Comparison of ENCODE assay signal across 9 mouse cellular contexts in genomic region chr15:3581337-3581736, GRCm38 (mm10). TPM values are rescaled to one million over a fixed set of nuclear protein-coding genes. Genes with fewer than 3 reads are reported as not detected.
DNase-seq lines count a peak whose midpoint lies in the region; ATAC-seq lines count a peak whose summit lies in the region.
"Had no signal": no experiment of that assay in that cellular context is flagged by ENCODE, and none has a peak within 500 bp of the region (broad histone marks: within the 10 kb centered on the region; RNA-seq: fewer than 3 reads in every experiment).

No protein-coding gene starts in this region.

- H3K27me3 ChIP-seq in heart, embryonic 10.5 days (ENCODE audit: insufficient read depth, poor library complexity, severe bottlenecking) = no peaks in the 10 kb centered on the region
- no peaks in the 10 kb centered on the region for H3K27me3 ChIP-seq in embryonic facial prominence, embryonic 15.5 days
- no peaks in the 10 kb centered on the region for H3K27me3 ChIP-seq in kidney, embryonic 16.5 days (ENCODE audit: insufficient read depth, low read length)
- H3K27me3 ChIP-seq in midbrain, embryonic 15.5 days (replicated peaks) = no peaks in the 10 kb centered on the region
- H3K27me3 ChIP-seq: CH12.LX had no signal

- H3K36me3 ChIP-seq in heart, embryonic 10.5 days = no peaks in the 10 kb centered on the region
- no peaks in the 10 kb centered on the region for H3K36me3 ChIP-seq in embryonic facial prominence, embryonic 15.5 days
- H3K36me3 ChIP-seq in kidney, embryonic 16.5 days (ENCODE audit: insufficient read depth, low read length) = no peaks in the 10 kb centered on the region
- H3K36me3 ChIP-seq in midbrain, embryonic 15.5 days (replicated peaks) = no peaks in the 10 kb centered on the region

- no peak for DNase-seq in heart, embryonic 10.5 days (ENCODE audit: low spot score)
- DNase-seq in heart, adult 9 months (ENCODE audit: low spot score in 2 of 2) = no peak
- no peak for DNase-seq in testis, postnatal 10 days (ENCODE audit: low spot score)
- DNase-seq in right cerebral cortex, adult 18-20 months = no peak

- H3K4me2 ChIP-seq in embryonic facial prominence, embryonic 15.5 days (replicated peaks) = peak overlapping the region; percentile 72
- peak overlapping the region; percentile 76 for H3K4me2 ChIP-seq in kidney, embryonic 16.5 days (replicated peaks; ENCODE audit: low read depth, low read length)
- peak overlapping the region; percentile 68 for H3K4me2 ChIP-seq in midbrain, embryonic 15.5 days

- H3K9me3 ChIP-seq in heart, embryonic 10.5 days = no peaks in the 10 kb centered on the region
- no peaks in the 10 kb centered on the region for H3K9me3 ChIP-seq in embryonic facial prominence, embryonic 15.5 days (replicated peaks)
- H3K9me3 ChIP-seq in kidney, embryonic 16.5 days (ENCODE audit: low read length) = no peaks in the 10 kb centered on the region
- H3K9me3 ChIP-seq in midbrain, embryonic 15.5 days = no peaks in the 10 kb centered on the region

- H3K27ac ChIP-seq in heart, embryonic 10.5 days = peak overlapping the region; percentile 87
- peak overlapping the region; percentile 87; the same call in 1 of the 2 replicates for H3K27ac ChIP-seq in embryonic facial prominence, embryonic 15.5 days (replicated peaks)
- H3K27ac ChIP-seq in kidney, embryonic 16.5 days (ENCODE audit: low read length) = peak overlapping the region; percentile 92; the same call in 1 of the 2 replicates
- no peak overlapping the region for H3K27ac ChIP-seq in midbrain, embryonic 15.5 days

- WGBS in heart, embryonic 10.5 days = 11% methylated on average over 3 of the region's 3 CpGs
- WGBS in embryonic facial prominence, embryonic 15.5 days = 14% methylated on average over 3 of the region's 3 CpGs
- whole genome bisulfite sequencing in kidney, embryonic 16.5 days = 17% methylated on average over 3 of the region's 3 CpGs
- 40% methylated on average over 3 of the region's 3 CpGs for WGBS in midbrain, embryonic 15.5 days

- H3K9ac ChIP-seq in embryonic facial prominence, embryonic 15.5 days = peak overlapping the region; percentile 58; the same call in 1 of the 2 replicates
- peak overlapping the region; percentile 79 for H3K9ac ChIP-seq in kidney, embryonic 16.5 days (replicated peaks; ENCODE audit: low read length)
- no peak overlapping the region for H3K9ac ChIP-seq in midbrain, embryonic 15.5 days

- ATAC-seq in embryonic facial prominence, embryonic 15.5 days (ENCODE audit: insufficient number of reproducible peaks, low FRiP score, low TSS enrichment, low read depth) = no peak
- ATAC-seq in kidney, embryonic 16.5 days (ENCODE audit: low FRiP score, low TSS enrichment) = no peak
- no peak for ATAC-seq in midbrain, embryonic 15.5 days (replicated peaks)
- ATAC-seq in megakaryocyte progenitor cell, adult 5-6 weeks (replicated peaks; ENCODE audit: poor library complexity) = no peak

- H3K4me3 ChIP-seq in heart, embryonic 10.5 days = peak overlapping the region; percentile 73
- peak overlapping the region; percentile 77 for H3K4me3 ChIP-seq in embryonic facial prominence, embryonic 15.5 days (replicated peaks)
- H3K4me3 ChIP-seq in kidney, embryonic 16.5 days (ENCODE audit: low read length) = peak overlapping the region; percentile 87
- 0 out of 2 replicates have a peak overlapping the region, but pooled peaks have one; percentile 65 for H3K4me3 ChIP-seq in midbrain, embryonic 15.5 days

- H3K4me1 ChIP-seq in heart, embryonic 10.5 days = peaks cover 24% of the 10 kb centered on the region
- peaks cover 16% of the 10 kb centered on the region for H3K4me1 ChIP-seq in embryonic facial prominence, embryonic 15.5 days
- H3K4me1 ChIP-seq in kidney, embryonic 16.5 days (ENCODE audit: insufficient read depth, low read length) = peaks cover 20% of the 10 kb centered on the region
- H3K4me1 ChIP-seq in midbrain, embryonic 15.5 days = 0 out of 2 replicates have a peak, but pooled peaks cover 6% of the 10 kb centered on the region

RNA-seq across cellular contexts. Expression of gene Ghr, which starts 2.0 kb away (rescaled TPM):
- polyA plus RNA-seq in heart, embryonic 10.5 days (2016; fragmentation: Nextera tagmentation; extraction: Ambion mirVana) = 45.1 and 46.9 TPM in 2 replicates
- polyA plus RNA-seq in embryonic facial prominence, embryonic 15.5 days (2015; fragmentation: Nextera tagmentation; extraction: Ambion mirVana) = 59.2 and 60.8 TPM in 2 replicates
- polyA plus RNA-seq in kidney, embryonic 16.5 days (2015; fragmentation: Nextera tagmentation; extraction: Ambion mirVana) = 68.4 and 74.8 TPM in 2 replicates
- 7.2 and 7.9 TPM in 2 replicates for polyA plus RNA-seq in midbrain, embryonic 15.5 days (2015; fragmentation: Nextera tagmentation; extraction: Ambion mirVana)
- 0.10 and 0.86 TPM in 2 replicates for total RNA-seq in megakaryocyte progenitor cell, adult 5-6 weeks (2015)
- 0.07 and 0.08 TPM in 2 replicates for total RNA-seq in megakaryocyte progenitor cell, adult 5-6 weeks (2017)
